In genomic region chr2:25228431-25228889, GRCm38 (mm10) we compare ENCODE assay signal across 8 mouse cellular contexts. TPM values are rescaled to one million over a fixed set of nuclear protein-coding genes. Genes with fewer than 3 reads are reported as not detected.
A peak's percentile ranks its signal among the peaks of the same experiment; 100 is the strongest.
DNase-seq lines count a peak whose midpoint lies in the region; ATAC-seq and TF ChIP-seq lines count a peak whose summit lies in the region.

No protein-coding gene starts in this region.

- peak overlapping the region; percentile 14; the same call in 1 of the 2 replicates for H3K27ac ChIP-seq in CH12.LX (ENCODE audit: insufficient read depth, low read depth)
- no peak overlapping the region for H3K27ac ChIP-seq in forebrain, embryonic 11.5 days (ENCODE audit: low read depth, low read length)
- H3K27ac ChIP-seq in heart, postnatal 0 days (ENCODE audit: low read depth) = peak overlapping the region; percentile 85
- H3K27ac ChIP-seq in liver, postnatal 0 days (ENCODE audit: low read depth) = peak overlapping the region; percentile 74
- H3K27ac ChIP-seq in neural tube, embryonic 14.5 days (ENCODE audit: low read depth, low read length) = peak overlapping the region; percentile 34; the same call in 1 of the 2 replicates

- dilution Hi-C loops in CH12.LX (cut with MboI; ENCODE audit: extremely low pct_ligation_motif_present, extremely low pct_unique_long_range_greater_than_20kb, low sequenced_read_pairs) = no loop called here

- peak; percentile 72 for TF ChIP-seq RAD21 in CH12.LX (IDR thresholded peaks at IDR 0.05; ENCODE audit: low read depth, low read length)

- no peak for TF ChIP-seq EP300 in CH12.LX (IDR thresholded peaks at IDR 0.05; ENCODE audit: low read length)
- peak; percentile 65; the same call in 1 of the 2 replicates for TF ChIP-seq EP300 in heart, postnatal 0 days (IDR thresholded peaks at IDR 0.05; ENCODE audit: low read depth)
- peak; percentile 75 for TF ChIP-seq EP300 in liver, postnatal 0 days (IDR thresholded peaks at IDR 0.05; ENCODE audit: low read depth)

- peaks cover 45% of the 10 kb centered on the region for H3K27me3 ChIP-seq in CH12.LX (replicated peaks)
- H3K27me3 ChIP-seq in forebrain, embryonic 11.5 days (ENCODE audit: control insufficient read depth, insufficient read depth, low read length) = no peaks in the 10 kb centered on the region
- H3K27me3 ChIP-seq in heart, postnatal 0 days (ENCODE audit: control insufficient read depth, insufficient read depth, low read length) = 0 out of 2 replicates have a peak, but pooled peaks cover 5% of the 10 kb centered on the region
- no peaks in the 10 kb centered on the region for H3K27me3 ChIP-seq in liver, postnatal 0 days (ENCODE audit: insufficient read depth, low read length)
- H3K27me3 ChIP-seq in neural tube, embryonic 14.5 days (ENCODE audit: control insufficient read depth, insufficient read depth, low read length) = no peaks in the 10 kb centered on the region

- H3K9me3 ChIP-seq in CH12.LX (replicated peaks; ENCODE audit: low read length) = no peaks in the 10 kb centered on the region
- H3K9me3 ChIP-seq in forebrain, embryonic 11.5 days (ENCODE audit: control insufficient read depth, low read length) = no peaks in the 10 kb centered on the region
- no peaks in the 10 kb centered on the region for H3K9me3 ChIP-seq in heart, postnatal 0 days (replicated peaks; ENCODE audit: control insufficient read depth, low read length)
- no peaks in the 10 kb centered on the region for H3K9me3 ChIP-seq in liver, postnatal 0 days (ENCODE audit: low read length)
- no peaks in the 10 kb centered on the region for H3K9me3 ChIP-seq in neural tube, embryonic 14.5 days (ENCODE audit: control insufficient read depth, low read length)

- in situ Hi-C loops in CH12.LX (cut with MboI; ENCODE audit: low pct_ligation_motif_present, low pct_unique_long_range_greater_than_20kb, low sequenced_read_pairs) = no loop called here

- ATAC-seq in forebrain, embryonic 11.5 days (replicated peaks; ENCODE audit: low FRiP score) = no peak; the same call in 1 of the 2 replicates
- ATAC-seq in heart, postnatal 0 days (ENCODE audit: insufficient read depth, low read depth) = peak; percentile 31
- peak; percentile 18 for ATAC-seq in liver, postnatal 0 days
- no peak for ATAC-seq in neural tube, embryonic 14.5 days (ENCODE audit: low read depth)

- peak; percentile 90 for DNase-seq in CH12.LX (ENCODE audit: extremely low read depth)
- DNase-seq in c-Kit-positive CD71-positive TER-119-negative erythroid progenitor cells, embryonic 14.5 days (ENCODE audit: low read depth) = peak; percentile 86
- DNase-seq in forebrain, embryonic 11.5 days (ENCODE audit: low spot score) = peak; percentile 88
- DNase-seq in heart, postnatal 0 days (ENCODE audit: low spot score) = peak; percentile 93
- DNase-seq in kidney, postnatal 4 days = peak; percentile 88 to 92
- DNase-seq in liver, postnatal 0 days = peak; percentile 89
- DNase-seq in testis, postnatal 10 days (ENCODE audit: low spot score) = peak; percentile 90

- peak overlapping the region; percentile 52 for H3K4me2 ChIP-seq in CH12.LX (ENCODE audit: insufficient read depth, low read depth, poor library complexity, severe bottlenecking)
- peak overlapping the region; percentile 40; the same call in 1 of the 2 replicates for H3K4me2 ChIP-seq in forebrain, embryonic 11.5 days (ENCODE audit: low read depth, low read length, severe bottlenecking)
- peak overlapping the region; percentile 53 for H3K4me2 ChIP-seq in heart, postnatal 0 days (ENCODE audit: low read depth, low read length)
- peak overlapping the region; percentile 62 for H3K4me2 ChIP-seq in liver, postnatal 0 days (ENCODE audit: low read depth, low read length)
- H3K4me2 ChIP-seq in neural tube, embryonic 14.5 days (ENCODE audit: low read depth, low read length) = peak overlapping the region; percentile 31

- TF ChIP-seq CTCF in CH12.LX (conservative IDR thresholded peaks at IDR 0.05 in 1 of 2, IDR thresholded peaks at IDR 0.05 in 1 of 2; ENCODE audit: low read depth in 2 of 2, low read length in 2 of 2) = peak; percentile 80 to 95
- peak; percentile 85 for TF ChIP-seq CTCF in heart, postnatal 0 days (IDR thresholded peaks at IDR 0.05; ENCODE audit: low read depth)
- peak; percentile 86 for TF ChIP-seq CTCF in liver, postnatal 0 days (IDR thresholded peaks at IDR 0.05; ENCODE audit: low read depth)

- 0% methylated on average over 7 of the region's 7 CpGs for WGBS in forebrain, embryonic 11.5 days
- WGBS in heart, postnatal 0 days = 1% methylated on average over 7 of the region's 7 CpGs
- 0% methylated on average over 7 of the region's 7 CpGs for WGBS in liver, postnatal 0 days (ENCODE audit: insufficient replicate concordance)
- WGBS in neural tube, embryonic 14.5 days = 1% methylated on average over 7 of the region's 7 CpGs

- H3K4me3 ChIP-seq in CH12.LX (replicated peaks in 1 of 3; ENCODE audit: low read depth in 2 of 3, low read length in 2 of 3, poor library complexity in 1 of 3) = peak overlapping the region; percentile 23 to 33 (median 23)
- no peak overlapping the region for H3K4me3 ChIP-seq in forebrain, embryonic 11.5 days (ENCODE audit: low read depth, low read length)
- peak overlapping the region; percentile 27 for H3K4me3 ChIP-seq in heart, postnatal 0 days (ENCODE audit: low read depth, low read length)
- H3K4me3 ChIP-seq in liver, postnatal 0 days (ENCODE audit: low read depth, low read length) = peak overlapping the region; percentile 44
- H3K4me3 ChIP-seq in neural tube, embryonic 14.5 days (ENCODE audit: low read depth, low read length) = no peak overlapping the region; the same call in 1 of the 2 replicates

- peaks cover 4 to 5% of the 10 kb centered on the region in 2 experiments for H3K36me3 ChIP-seq in CH12.LX (replicated peaks in 1 of 2; ENCODE audit: control insufficient read depth in 1 of 2, insufficient read depth in 1 of 2, low read length in 1 of 2)
- H3K36me3 ChIP-seq in forebrain, embryonic 11.5 days (ENCODE audit: control insufficient read depth, insufficient read depth, low read length) = no peaks in the 10 kb centered on the region
- no peaks in the 10 kb centered on the region for H3K36me3 ChIP-seq in heart, postnatal 0 days (replicated peaks; ENCODE audit: control insufficient read depth, insufficient read depth, low read length)
- peaks cover 2% of the 10 kb centered on the region for H3K36me3 ChIP-seq in liver, postnatal 0 days (replicated peaks; ENCODE audit: insufficient read depth, low read length)
- H3K36me3 ChIP-seq in neural tube, embryonic 14.5 days (ENCODE audit: control insufficient read depth, insufficient read depth, low read length) = no peaks in the 10 kb centered on the region

- H3K79me2 ChIP-seq in CH12.LX (replicated peaks; ENCODE audit: control insufficient read depth, extremely low read depth, insufficient read depth, poor library complexity, severe bottlenecking) = peaks cover 5% of the 10 kb centered on the region

- peaks cover 4 to 26% of the 10 kb centered on the region in 2 experiments; a peak in 3 of 4 replicates for H3K4me1 ChIP-seq in CH12.LX (ENCODE audit: control insufficient read depth in 1 of 2, insufficient read depth in 2 of 2)
- peaks cover 3% of the 10 kb centered on the region; the same call in 1 of the 2 replicates for H3K4me1 ChIP-seq in forebrain, embryonic 11.5 days (replicated peaks; ENCODE audit: control insufficient read depth, insufficient read depth, low read length)
- peaks cover 17% of the 10 kb centered on the region for H3K4me1 ChIP-seq in heart, postnatal 0 days (ENCODE audit: control insufficient read depth, insufficient read depth)
- peaks cover 15% of the 10 kb centered on the region for H3K4me1 ChIP-seq in liver, postnatal 0 days (ENCODE audit: insufficient read depth)
- H3K4me1 ChIP-seq in neural tube, embryonic 14.5 days (ENCODE audit: control insufficient read depth, insufficient read depth, low read length) = peaks cover 4% of the 10 kb centered on the region; the same call in 1 of the 2 replicates

- no peak; the same call in 1 of the 2 replicates for TF ChIP-seq POLR2A in CH12.LX (IDR thresholded peaks at IDR 0.05; ENCODE audit: low read depth, low read length)

- no peak overlapping the region for H3K9ac ChIP-seq in CH12.LX (ENCODE audit: insufficient read depth, low read depth)
- no peak overlapping the region for H3K9ac ChIP-seq in forebrain, embryonic 11.5 days (ENCODE audit: low read length)
- H3K9ac ChIP-seq in heart, postnatal 0 days (replicated peaks; ENCODE audit: low read depth, low read length) = peak overlapping the region; percentile 4; the same call in 1 of the 2 replicates
- peak overlapping the region; percentile 52; the same call in 1 of the 2 replicates for H3K9ac ChIP-seq in liver, postnatal 0 days (replicated peaks)
- H3K9ac ChIP-seq in neural tube, embryonic 14.5 days (replicated peaks; ENCODE audit: low read depth, low read length) = no peak overlapping the region; the same call in 1 of the 2 replicates

RNA-seq across cellular contexts. Expression of gene Tubb4b, which starts 4.0 kb away (rescaled TPM):
- total RNA-seq in CH12.LX (2012; rRNA removed) = 356 and 564 TPM in 2 replicates
- 592 and 605 TPM in 2 replicates for total RNA-seq in CH12.LX (2014; rRNA removed)
- polyA plus RNA-seq in CH12.LX (2012; ENCODE audit: insufficient read length, low read depth) = 490 and 520 TPM in 2 replicates
- 615 and 680 TPM in 2 replicates for polyA plus RNA-seq in forebrain, embryonic 11.5 days (2014; fragmentation: Nextera tagmentation; extraction: Ambion mirVana)
- total RNA-seq in heart, postnatal 0 days (2014; rRNA removed; ENCODE audit: low replicate concordance) = 665 and 888 TPM in 2 replicates
- polyA plus RNA-seq in heart, postnatal 0 days (2015; fragmentation: Nextera tagmentation; extraction: Ambion mirVana) = 217 and 244 TPM in 2 replicates
- polyA plus RNA-seq in liver, postnatal 0 days (2015; fragmentation: Nextera tagmentation; extraction: Ambion mirVana) = 263 and 294 TPM in 2 replicates
- 361 and 387 TPM in 2 replicates for polyA plus RNA-seq in neural tube, embryonic 14.5 days (2014; fragmentation: Nextera tagmentation; extraction: Ambion mirVana)

RNA-seq across cellular contexts. Expression of gene Slc34a3, which starts 5.7 kb away (rescaled TPM):
- total RNA-seq in CH12.LX (2012; rRNA removed) = not detected in 2 replicates
- total RNA-seq in CH12.LX (2014; rRNA removed) = not detected in 2 replicates
- polyA plus RNA-seq in CH12.LX (2012; ENCODE audit: insufficient read length, low read depth) = not detected in 2 replicates
- not detected in 2 replicates for polyA plus RNA-seq in forebrain, embryonic 11.5 days (2014; fragmentation: Nextera tagmentation; extraction: Ambion mirVana)
- total RNA-seq in heart, postnatal 0 days (2014; rRNA removed; ENCODE audit: low replicate concordance) = not detected in 2 replicates
- polyA plus RNA-seq in heart, postnatal 0 days (2015; fragmentation: Nextera tagmentation; extraction: Ambion mirVana) = not detected in 2 replicates
- not detected in 2 replicates for polyA plus RNA-seq in liver, postnatal 0 days (2015; fragmentation: Nextera tagmentation; extraction: Ambion mirVana)
- polyA plus RNA-seq in neural tube, embryonic 14.5 days (2014; fragmentation: Nextera tagmentation; extraction: Ambion mirVana) = not detected in 2 replicates

RNA-seq across cellular contexts. Expression of gene Rnf224, which starts 8.1 kb away (rescaled TPM):
- total RNA-seq in CH12.LX (2012; rRNA removed) (not detected in 2 replicates), CH12.LX (2014; rRNA removed) (not detected in 2 replicates)
- not detected in 2 replicates for polyA plus RNA-seq in CH12.LX (2012; ENCODE audit: insufficient read length, low read depth)
- polyA plus RNA-seq in forebrain, embryonic 11.5 days (2014; fragmentation: Nextera tagmentation; extraction: Ambion mirVana) = not detected in 2 replicates
- total RNA-seq in heart, postnatal 0 days (2014; rRNA removed; ENCODE audit: low replicate concordance) = not detected in 2 replicates
- not detected in 2 replicates for polyA plus RNA-seq in heart, postnatal 0 days (2015; fragmentation: Nextera tagmentation; extraction: Ambion mirVana)
- not detected in 2 replicates for polyA plus RNA-seq in liver, postnatal 0 days (2015; fragmentation: Nextera tagmentation; extraction: Ambion mirVana)
- not detected in 2 replicates for polyA plus RNA-seq in neural tube, embryonic 14.5 days (2014; fragmentation: Nextera tagmentation; extraction: Ambion mirVana)

RNA-seq across cellular contexts. Expression of gene Fam166a, which starts 9.9 kb away (rescaled TPM):
- total RNA-seq in CH12.LX (2012; rRNA removed) (0.38 and 0.42 TPM in 2 replicates), CH12.LX (2014; rRNA removed) (not detected in 2 replicates)
- polyA plus RNA-seq in CH12.LX (2012; ENCODE audit: insufficient read length, low read depth) = 23.4 and 35.0 TPM in 2 replicates
- 0.88 and 1.3 TPM in 2 replicates for polyA plus RNA-seq in forebrain, embryonic 11.5 days (2014; fragmentation: Nextera tagmentation; extraction: Ambion mirVana)
- total RNA-seq in heart, postnatal 0 days (2014; rRNA removed; ENCODE audit: low replicate concordance) = not detected in 2 replicates
- 0.33 TPM in 1 of 2 replicates, not detected in the other for polyA plus RNA-seq in heart, postnatal 0 days (2015; fragmentation: Nextera tagmentation; extraction: Ambion mirVana)
- polyA plus RNA-seq in liver, postnatal 0 days (2015; fragmentation: Nextera tagmentation; extraction: Ambion mirVana) = not detected in 2 replicates
- 0.91 TPM in 1 of 2 replicates, not detected in the other for polyA plus RNA-seq in neural tube, embryonic 14.5 days (2014; fragmentation: Nextera tagmentation; extraction: Ambion mirVana)

RNA-seq across cellular contexts. Expression of gene Rnf208, which starts 13.6 kb away (rescaled TPM):
- total RNA-seq in CH12.LX (2012; rRNA removed) (0.92 and 1.7 TPM in 2 replicates), CH12.LX (2014; rRNA removed) (0.24 and 0.34 TPM in 2 replicates)
- 0.78 and 1.4 TPM in 2 replicates for polyA plus RNA-seq in CH12.LX (2012; ENCODE audit: insufficient read length, low read depth)
- 33.0 and 37.6 TPM in 2 replicates for polyA plus RNA-seq in forebrain, embryonic 11.5 days (2014; fragmentation: Nextera tagmentation; extraction: Ambion mirVana)
- total RNA-seq in heart, postnatal 0 days (2014; rRNA removed; ENCODE audit: low replicate concordance) = 2.4 and 4.1 TPM in 2 replicates
- 0.92 and 1.1 TPM in 2 replicates for polyA plus RNA-seq in heart, postnatal 0 days (2015; fragmentation: Nextera tagmentation; extraction: Ambion mirVana)
- 0.11 TPM in 1 of 2 replicates, not detected in the other for polyA plus RNA-seq in liver, postnatal 0 days (2015; fragmentation: Nextera tagmentation; extraction: Ambion mirVana)
- polyA plus RNA-seq in neural tube, embryonic 14.5 days (2014; fragmentation: Nextera tagmentation; extraction: Ambion mirVana) = 147 and 191 TPM in 2 replicates

Comparison
In these comparisons a context has a peak if more than half of its experiments do, and no peak if none do; other contexts are left out.
1. H3K4me3 ChIP-seq: peak in CH12.LX (3 of 3), heart, postnatal 0 days (single experiment) and liver, postnatal 0 days (single experiment); none in forebrain, embryonic 11.5 days (single experiment) and neural tube, embryonic 14.5 days (single experiment).
2. H3K9ac ChIP-seq: peak in heart, postnatal 0 days (single experiment) and liver, postnatal 0 days (single experiment); none in CH12.LX (single experiment), forebrain, embryonic 11.5 days (single experiment) and neural tube, embryonic 14.5 days (single experiment).
3. ATAC-seq: peak in heart, postnatal 0 days (single experiment) and liver, postnatal 0 days (single experiment); none in forebrain, embryonic 11.5 days (single experiment) and neural tube, embryonic 14.5 days (single experiment).
4. Peak in every context shown above with its lines, with median percentiles within 50 percentile points of each other: DNase-seq, H3K4me2 ChIP-seq and CTCF ChIP-seq.